Mouse (Mus musculus) limb, embryonic 10.5 days (tissue): Measurements from ENCODE around the gene Mtif2. TPM values are rescaled to one million over a fixed set of nuclear protein-coding genes. Genes with fewer than 3 reads are reported as not detected.

Experiments used
- DNase-seq: peaks from one replicate; pipeline ENCODE4 v3.0.0-alpha.2; 2017; ENCODE audit warnings: low spot score
- H3K27ac ChIP-seq: fragments of 300-500 bp; sonication (generic); 2 replicates; pipeline ENCODE4 v1.5.1; 2016; ENCODE audit warnings: mild to moderate bottlenecking
- H3K27me3 ChIP-seq: fragments of 300-500 bp; sonication (generic); 2 replicates; pipeline ENCODE4 v1.6.1; 2016; ENCODE audit warnings: low read depth, mild to moderate bottlenecking; ENCODE audit not compliant: poor library complexity, severe bottlenecking
- H3K36me3 ChIP-seq: fragments of 300-500 bp; sonication (generic); 2 replicates; pipeline ENCODE4 v1.6.1; 2016; ENCODE audit warnings: mild to moderate bottlenecking, moderate library complexity
- H3K4me1 ChIP-seq: fragments of 300-500 bp; sonication (generic); 2 replicates; pipeline ENCODE4 v1.6.1; 2016
- H3K4me3 ChIP-seq: fragments of 300-500 bp; sonication (generic); 2 replicates; pipeline ENCODE4 v1.5.1; 2016; ENCODE audit warnings: mild to moderate bottlenecking, moderate library complexity
- H3K9me3 ChIP-seq: fragments of 300-500 bp; sonication (generic); replicated peaks from 2 replicates; pipeline ENCODE4 v1.6.1; 2016; ENCODE audit warnings: mild to moderate bottlenecking
- WGBS: fragments of 180-500 bp; shearing (Covaris S2); methylation state at CpG from one replicate; pipeline ENCODE4 v1.1.7; 2016; 5-methylcytosine and 5-hydroxymethylcytosine counted together
- polyA plus RNA-seq: library from polyadenylated mRNA; unstranded; fragments of >200 nt; fragmentation: Nextera tagmentation; extraction: Ambion mirVana; gene quantifications from 2 replicates; pipeline ENCODE4 v1.2.1, GENCODE M21; 2016

Mtif2 gene
- 43.1 and 45.2 TPM in 2 replicates for polyA plus RNA-seq

DNA sequence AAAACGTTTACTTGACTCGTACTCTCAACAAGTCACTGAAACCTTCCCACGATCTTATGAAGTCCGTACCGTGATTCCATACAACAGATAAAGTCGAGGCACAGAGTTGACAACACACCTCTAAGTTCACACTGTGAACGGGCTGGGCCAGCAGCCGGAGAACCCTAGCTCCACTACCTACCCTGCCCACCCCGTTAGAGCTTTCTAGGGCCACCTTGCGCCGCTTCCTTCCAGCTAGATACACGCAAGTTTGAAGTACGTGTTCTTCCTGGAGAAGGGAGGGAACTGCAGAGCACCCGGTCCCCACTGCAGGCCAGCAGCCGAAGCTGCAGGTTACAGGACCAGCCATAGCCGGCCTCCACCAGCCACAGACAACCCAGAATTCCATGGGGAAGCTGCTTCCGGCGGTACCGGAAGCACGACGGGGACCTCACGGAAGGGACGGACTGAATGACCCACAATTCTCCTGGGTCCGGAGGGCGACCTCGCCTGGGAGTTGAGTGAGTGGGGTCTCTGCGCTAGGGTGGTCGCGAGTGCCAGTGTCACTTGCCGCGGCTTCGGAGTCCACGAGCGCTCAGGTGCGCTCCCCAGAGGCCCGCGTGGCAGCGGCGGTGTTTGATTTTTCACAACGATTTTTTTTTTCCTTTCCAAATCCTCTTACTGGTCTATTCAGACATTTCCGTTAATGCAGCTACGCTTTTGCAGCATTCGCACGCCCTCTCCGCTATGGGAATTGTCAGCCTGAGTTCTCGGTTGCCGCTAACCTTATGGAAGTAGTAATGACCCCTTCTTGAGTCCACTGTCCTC is at the start of gene Mtif2:
Gene Mtif2 (plus strand): TSS at position 421 of the 807 bp plus-strand sequence.
- peak; percentile 92 for DNase-seq

GRCm38 (mm10) chr11:29493135-29493534 is 33.1 kb upstream of the Mtif2 start:
- Histone ChIP-seq H3K4me1 (no peaks in the 10 kb centered on the region), H3K36me3 (peaks cover 67% of the 10 kb centered on the region), H3K27ac (no peak overlapping the region), H3K9me3 (no peaks in the 10 kb centered on the region), H3K27me3 (no peaks in the 10 kb centered on the region), H3K4me3 (no peak overlapping the region)
- DNase-seq: no peak
- WGBS: 91% methylated on average over 1 of the region's 1 CpGs

More for the DNA sequence above, at the start of gene Mtif2:
- H3K27ac ChIP-seq: peak within 1 kb of the TSS; percentile 94
- no peaks in the 10 kb centered on the region for H3K9me3 ChIP-seq
- peaks cover 7% of the 10 kb centered on the region for H3K4me1 ChIP-seq
- WGBS: 3% methylated on average over 47 of the region's 47 CpGs
- H3K36me3 ChIP-seq: peaks cover 15% of the 10 kb centered on the region
- H3K4me3 ChIP-seq: peak within 1 kb of the TSS; percentile 76
- no peaks in the 10 kb centered on the region for H3K27me3 ChIP-seq

DNA sequence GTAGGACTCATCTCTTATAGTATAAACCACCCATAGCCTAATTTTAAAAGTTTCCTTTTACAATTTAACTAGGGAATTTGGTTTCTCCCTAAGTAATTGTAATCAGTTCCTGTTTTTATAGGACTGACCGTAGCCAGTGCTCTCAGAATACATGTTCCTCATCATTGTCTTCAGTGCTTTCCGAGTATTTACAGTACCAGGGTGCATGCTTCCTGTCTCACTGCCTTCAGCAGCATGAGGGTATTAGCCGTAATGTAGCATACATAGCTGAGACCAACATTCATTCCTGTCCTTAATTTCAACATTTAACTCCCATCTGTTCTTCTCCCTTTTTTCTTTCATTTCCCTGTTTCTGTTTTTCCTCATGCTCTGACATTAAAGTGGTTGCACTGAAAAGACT is 29.2 kb upstream of the Mtif2 start:
- Histone ChIP-seq H3K27me3 (no peaks in the 10 kb centered on the region), H3K36me3 (peaks cover 63% of the 10 kb centered on the region), H3K27ac (no peak overlapping the region), H3K9me3 (no peaks in the 10 kb centered on the region), H3K4me3 (no peak overlapping the region), H3K4me1 (no peaks in the 10 kb centered on the region)
- WGBS: 87% methylated on average over 3 of the region's 3 CpGs
- no peak for DNase-seq

- no peaks in the 10 kb centered on the region for H3K27me3 ChIP-seq
- H3K9me3 ChIP-seq: no peaks in the 10 kb centered on the region
- DNase-seq: no peak
- H3K27ac ChIP-seq: no peak overlapping the region
- H3K36me3 ChIP-seq: peaks cover 59% of the 10 kb centered on the region
- no peak overlapping the region for H3K4me3 ChIP-seq
- no peaks in the 10 kb centered on the region for H3K4me1 ChIP-seq
- 92% methylated on average over 10 of the region's 10 CpGs for WGBS
Observed at GRCm38 (mm10) chr11:29503948-29504893, 22.0 kb upstream of the Mtif2 start.

GRCm38 (mm10) chr11:29504899-29505625 is 21.1 kb upstream of the Mtif2 start:
- no peaks in the 10 kb centered on the region for H3K9me3 ChIP-seq
- no peak for DNase-seq
- no peaks in the 10 kb centered on the region for H3K27me3 ChIP-seq
- 93% methylated on average over 2 of the region's 2 CpGs for WGBS
- H3K36me3 ChIP-seq: peaks cover 57% of the 10 kb centered on the region
- no peak overlapping the region for H3K4me3 ChIP-seq
- H3K27ac ChIP-seq: no peak overlapping the region
- no peaks in the 10 kb centered on the region for H3K4me1 ChIP-seq

DNA sequence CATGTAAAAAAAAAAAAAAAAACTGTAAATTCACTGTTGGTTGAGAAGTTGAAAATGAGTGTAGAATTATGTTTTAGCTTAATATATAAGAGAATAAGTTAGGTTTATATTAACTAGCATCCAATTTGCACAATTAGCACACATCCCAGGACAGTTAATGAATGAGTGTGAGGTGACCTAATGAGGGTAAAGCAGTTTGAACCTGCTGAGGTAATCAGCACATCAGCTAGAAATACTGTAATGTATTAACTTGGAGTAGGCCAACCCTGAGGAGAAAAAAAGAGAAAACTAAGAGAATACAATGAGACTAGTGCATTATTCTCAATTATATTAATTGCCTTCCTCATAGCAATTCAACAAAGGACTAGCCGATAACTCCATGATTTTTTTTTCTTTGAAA is 16.8 kb upstream of the Mtif2 start:
- 91% methylated on average over 1 of the region's 1 CpGs for WGBS
- DNase-seq: no peak
- Histone ChIP-seq H3K27ac (no peak overlapping the region), H3K9me3 (no peaks in the 10 kb centered on the region), H3K27me3 (no peaks in the 10 kb centered on the region), H3K36me3 (peaks cover 51% of the 10 kb centered on the region), H3K4me3 (no peak overlapping the region), H3K4me1 (peaks cover 7% of the 10 kb centered on the region; the same call in 1 of the 2 replicates)

DNA sequence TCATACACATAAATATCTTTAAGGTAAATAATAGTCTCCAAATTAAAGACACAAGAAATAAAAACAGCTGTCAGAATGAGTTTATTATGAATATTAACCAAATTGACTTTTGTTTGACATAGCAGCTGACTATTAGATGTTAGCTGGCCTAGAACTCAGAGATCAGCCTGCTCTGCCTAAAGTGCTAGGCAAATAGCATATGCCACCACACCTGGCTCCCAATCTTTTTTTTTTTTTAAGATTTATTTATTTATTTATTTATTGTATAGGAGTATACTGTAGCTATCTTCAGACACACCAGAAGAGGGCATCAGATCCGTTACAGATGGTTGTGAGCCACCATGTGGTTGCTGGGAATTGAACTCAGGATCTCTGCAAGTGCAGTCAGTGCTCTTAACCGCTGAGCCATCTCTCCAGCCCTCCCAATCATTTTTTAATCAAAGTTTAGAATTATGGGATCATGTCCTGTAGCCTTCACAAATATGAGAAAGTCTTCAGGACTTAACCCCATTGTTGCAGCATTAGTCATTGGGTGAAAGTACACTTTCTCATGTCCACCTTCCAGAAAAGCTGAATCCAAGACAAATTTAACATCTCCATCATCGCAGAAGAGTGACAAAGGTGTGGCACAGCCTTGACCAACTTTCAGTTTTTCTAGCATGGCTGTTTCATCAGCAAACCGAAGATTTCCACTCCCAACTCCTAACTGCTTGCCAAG is 13.2 kb upstream of the Mtif2 start:
- Histone ChIP-seq H3K36me3 (peaks cover 27% of the 10 kb centered on the region), H3K4me1 (peaks cover 7% of the 10 kb centered on the region), H3K27me3 (no peaks in the 10 kb centered on the region), H3K9me3 (no peaks in the 10 kb centered on the region), H3K4me3 (no peak overlapping the region), H3K27ac (no peak overlapping the region)
- WGBS: 91% methylated on average over 4 of the region's 4 CpGs
- DNase-seq: no peak

DNA sequence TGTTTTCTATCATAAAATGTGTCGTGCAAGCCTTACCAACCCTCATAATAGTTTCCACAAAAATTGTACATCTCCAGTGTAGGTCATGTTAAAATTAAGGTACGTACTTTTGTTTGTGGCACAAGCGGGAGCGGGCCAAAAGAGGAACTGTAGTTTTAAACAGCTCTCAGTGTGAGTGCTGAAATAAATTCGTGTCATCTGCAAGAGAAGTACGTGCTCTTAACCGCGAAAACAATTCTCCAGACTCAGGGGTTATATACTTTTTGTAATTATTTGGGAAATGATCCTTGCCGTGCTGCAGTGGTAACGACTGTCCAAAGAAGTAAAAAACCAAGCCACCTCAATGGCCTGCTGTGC is 11.9 kb upstream of the Mtif2 start:
- Histone ChIP-seq H3K4me1 (peaks cover 7% of the 10 kb centered on the region), H3K27ac (peak overlapping the region; percentile 86), H3K4me3 (peak overlapping the region; percentile 63), H3K9me3 (no peaks in the 10 kb centered on the region), H3K36me3 (peaks cover 27% of the 10 kb centered on the region), H3K27me3 (no peaks in the 10 kb centered on the region)
- 32% methylated on average over 10 of the region's 10 CpGs for WGBS
- no peak for DNase-seq

- Histone ChIP-seq H3K36me3 (peaks cover 26% of the 10 kb centered on the region), H3K4me3 (peak within 1 kb of the TSS; percentile 63), H3K27me3 (no peaks in the 10 kb centered on the region), H3K4me1 (peaks cover 7% of the 10 kb centered on the region), H3K9me3 (no peaks in the 10 kb centered on the region), H3K27ac (peak within 1 kb of the TSS; percentile 86)
- peak; percentile 95 for DNase-seq
- WGBS: 3% methylated on average over 40 of the region's 40 CpGs
Observed at GRCm38 (mm10) chr11:29514682-29515412, 11.4 kb upstream of the Mtif2 start, which contains the start of gene Prorsd1. Prorsd1 (minus strand) TSS chr11:29515033.

- Histone ChIP-seq H3K36me3 (peaks cover 74% of the 10 kb centered on the region), H3K27me3 (no peaks in the 10 kb centered on the region), H3K4me1 (no peaks in the 10 kb centered on the region), H3K9me3 (no peaks in the 10 kb centered on the region), H3K27ac (no peak overlapping the region), H3K4me3 (no peak overlapping the region)
- no peak for DNase-seq
- 100% methylated on average over 1 of the region's 1 CpGs for WGBS
Observed at GRCm38 (mm10) chr11:29538201-29538600, 12.0 kb downstream of the Mtif2 start.

DNA sequence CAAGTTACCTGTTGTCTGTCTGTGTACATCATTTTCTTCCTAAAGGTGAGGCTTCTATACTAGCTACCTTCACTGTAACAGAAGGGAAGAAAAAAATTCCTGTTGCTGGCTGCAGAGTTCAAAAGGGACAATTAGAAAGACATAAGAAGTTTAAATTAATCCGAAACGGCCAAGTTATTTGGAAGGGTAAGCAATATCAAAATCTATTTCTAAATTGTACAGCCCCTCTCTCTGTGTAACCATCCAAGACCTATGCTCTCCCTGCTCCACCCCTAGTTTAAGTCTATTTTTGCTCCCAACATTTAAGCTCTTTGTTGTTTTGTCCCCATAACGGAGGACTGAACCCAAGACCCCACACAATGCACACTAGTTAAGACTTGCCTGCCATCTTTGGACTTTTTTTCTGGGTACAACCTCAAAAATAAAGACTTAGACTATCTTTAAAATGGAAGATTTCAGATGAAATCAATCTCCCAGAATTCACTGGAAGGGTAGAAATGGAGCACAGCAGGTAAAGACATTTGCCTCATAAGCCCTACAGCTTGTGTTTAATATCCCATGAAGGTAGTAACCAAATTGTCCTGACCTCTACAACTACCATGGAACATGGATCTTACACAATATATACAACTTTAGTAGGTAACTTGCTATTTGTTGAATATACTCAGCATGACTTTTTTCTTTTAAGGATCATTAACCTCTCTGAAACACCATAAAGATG is 18.2 kb downstream of the Mtif2 start:
- Histone ChIP-seq H3K27ac (no peak overlapping the region), H3K4me1 (peaks cover 11% of the 10 kb centered on the region), H3K4me3 (no peak overlapping the region), H3K9me3 (no peaks in the 10 kb centered on the region), H3K36me3 (peaks cover 67% of the 10 kb centered on the region), H3K27me3 (no peaks in the 10 kb centered on the region)
- no peak for DNase-seq
- 95% methylated on average over 3 of the region's 3 CpGs for WGBS
